Mouse (Mus musculus) forebrain, embryonic 16.5 days (tissue): ENCODE results near the gene Gm47289. TPM values are rescaled to one million over a fixed set of nuclear protein-coding genes. Genes with fewer than 3 reads are reported as not detected.

Source experiments
- ATAC-seq: fragments of 200-750 bp; cut with Nextera tagmentation; 2 replicates; pipeline ENCODE4 v1.8.0; 2017; ENCODE audit warnings: mild to moderate bottlenecking, moderate library complexity
- H3K27ac ChIP-seq: fragments of 300-500 bp; sonication (generic); 2 replicates; pipeline ENCODE4 v1.5.1; 2014; ENCODE audit warnings: low read length, control low read depth
- H3K27me3 ChIP-seq: fragments of 300-500 bp; sonication (generic); replicated peaks from 2 replicates; pipeline ENCODE4 v1.6.1; 2014; ENCODE audit warnings: low read length; ENCODE audit not compliant: control insufficient read depth, insufficient read depth
- H3K36me3 ChIP-seq: fragments of 300-500 bp; sonication (generic); 2 replicates; pipeline ENCODE4 v1.6.1; 2014; ENCODE audit not compliant: control insufficient read depth, insufficient read depth
- H3K4me1 ChIP-seq: fragments of 300-500 bp; sonication (generic); replicated peaks from 2 replicates; pipeline ENCODE4 v1.6.1; 2014; ENCODE audit warnings: low read length; ENCODE audit not compliant: control insufficient read depth, insufficient read depth
- H3K4me2 ChIP-seq: fragments of 300-500 bp; sonication (generic); 2 replicates; pipeline ENCODE4 v1.6.1; 2014; ENCODE audit warnings: mild to moderate bottlenecking, low read length, control low read depth
- H3K4me3 ChIP-seq: fragments of 300-500 bp; sonication (generic); replicated peaks from 2 replicates; pipeline ENCODE4 v1.5.1; 2014; ENCODE audit warnings: mild to moderate bottlenecking, low read length, control low read depth
- H3K9ac ChIP-seq: fragments of 300-500 bp; sonication (generic); replicated peaks from 2 replicates; pipeline ENCODE4 v1.6.1; 2014; ENCODE audit warnings: low read depth, low read length, control low read depth
- H3K9me3 ChIP-seq: fragments of 300-500 bp; sonication (generic); 2 replicates; pipeline ENCODE4 v1.6.1; 2016; ENCODE audit warnings: low read length; ENCODE audit not compliant: control insufficient read depth
- WGBS: fragments of 180-500 bp; shearing (Covaris S2); extraction: QIAGEN DNeasy Blood & Tissue Kit; methylation state at CpG from one replicate; pipeline ENCODE4 v1.1.7; 2014; 5-methylcytosine and 5-hydroxymethylcytosine counted together
- polyA plus RNA-seq: library from polyadenylated mRNA; unstranded; fragments of >200 nt; fragmentation: Nextera tagmentation; extraction: Ambion mirVana; gene quantifications from 2 replicates; pipeline ENCODE4 v1.2.1, GENCODE M21; 2015

Gm47289 gene
- not detected in 2 replicates for polyA plus RNA-seq

DNA sequence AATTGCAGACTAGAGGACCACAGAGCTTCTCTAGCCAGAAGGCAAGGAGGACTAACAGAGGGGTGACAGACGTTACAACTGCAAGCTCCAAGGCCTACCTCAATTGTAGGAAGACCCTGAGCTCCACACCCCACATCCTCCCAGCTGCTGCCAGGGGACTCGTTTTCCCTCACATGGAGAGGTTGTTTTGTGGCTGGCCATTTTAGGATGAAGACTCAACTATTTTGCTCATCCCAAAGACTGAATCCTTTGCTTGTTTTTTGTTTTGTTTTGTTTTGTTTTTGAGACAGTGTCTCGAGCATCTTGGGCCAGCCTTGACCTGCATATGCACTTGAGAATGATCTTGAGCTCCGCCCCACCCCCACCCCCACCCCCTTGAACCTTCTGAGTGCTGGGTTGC is at the start of gene Gm47289:
Gene Gm47289 (plus strand): TSS at position 301 of the 400 bp plus-strand sequence.
- ATAC-seq, result no peak
- H3K9me3 ChIP-seq, result no peaks in the 10 kb centered on the region
- no peaks in the 10 kb centered on the region for H3K36me3 ChIP-seq
- no peak within 1 kb of the TSS for H3K4me2 ChIP-seq
- peaks cover 16% of the 10 kb centered on the region for H3K27me3 ChIP-seq
- 59% methylated on average over 4 of the region's 4 CpGs for WGBS
- H3K4me3 ChIP-seq, result no peak within 1 kb of the TSS
- H3K4me1 ChIP-seq, result no peaks in the 10 kb centered on the region
- H3K27ac ChIP-seq, result no peak within 1 kb of the TSS
- H3K9ac ChIP-seq, result no peak within 1 kb of the TSS

DNA sequence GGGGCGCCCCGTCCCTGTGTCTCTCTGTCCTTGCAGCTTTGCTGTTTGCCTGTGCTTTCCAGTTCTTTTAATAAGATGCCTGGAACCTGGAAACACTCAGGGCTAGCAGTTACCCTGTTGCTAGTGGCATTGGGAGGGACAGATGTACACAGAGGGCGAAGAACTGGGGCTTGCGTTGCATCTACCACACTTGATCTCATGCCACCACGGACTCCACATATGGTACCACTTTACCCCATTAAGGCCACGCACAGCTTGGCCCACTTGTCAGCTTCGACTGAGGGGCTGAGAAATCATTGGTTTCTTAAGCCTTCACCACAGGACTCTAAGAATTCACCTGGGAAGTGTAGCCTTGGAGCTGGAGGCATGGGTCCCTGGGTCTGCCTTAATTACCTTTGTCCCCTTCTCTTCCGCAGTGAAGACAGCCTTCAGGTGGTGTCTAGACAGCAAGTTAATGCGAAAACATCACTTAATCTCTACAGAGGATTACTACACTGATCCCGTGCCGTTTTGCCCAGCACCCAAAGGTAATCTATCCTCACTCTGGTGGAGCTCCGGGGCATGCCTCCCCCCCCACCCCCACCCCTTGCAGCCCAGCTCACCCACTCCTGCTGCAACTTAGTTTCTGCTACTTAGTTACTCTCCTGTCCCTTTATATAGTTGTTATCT is 49.1 kb upstream of the Gm47289 start:
- H3K27me3 ChIP-seq, result no peaks in the 10 kb centered on the region
- no peaks in the 10 kb centered on the region for H3K36me3 ChIP-seq
- H3K4me1 ChIP-seq, result no peaks in the 10 kb centered on the region
- no peak overlapping the region for H3K9ac ChIP-seq
- no peak overlapping the region for H3K27ac ChIP-seq
- no peak overlapping the region for H3K4me3 ChIP-seq
- ATAC-seq, result no peak
- H3K9me3 ChIP-seq, result no peaks in the 10 kb centered on the region
- WGBS, result 53% methylated on average over 12 of the region's 12 CpGs
- H3K4me2 ChIP-seq, result no peak overlapping the region

GRCm38 (mm10) chr9:119110640-119111039 is 48.3 kb upstream of the Gm47289 start:
- Histone ChIP-seq H3K4me3 (no peak overlapping the region), H3K9ac (no peak overlapping the region), H3K27me3 (no peaks in the 10 kb centered on the region), H3K27ac (no peak overlapping the region), H3K4me2 (no peak overlapping the region), H3K9me3 (no peaks in the 10 kb centered on the region), H3K36me3 (no peaks in the 10 kb centered on the region), H3K4me1 (no peaks in the 10 kb centered on the region)
- 49% methylated on average over 3 of the region's 3 CpGs for WGBS
- ATAC-seq, result no peak

GRCm38 (mm10) chr9:119114911-119115310 is 44.0 kb upstream of the Gm47289 start:
- Histone ChIP-seq H3K9ac (no peak overlapping the region), H3K4me2 (no peak overlapping the region), H3K4me1 (no peaks in the 10 kb centered on the region), H3K4me3 (no peak overlapping the region), H3K27ac (no peak overlapping the region), H3K36me3 (no peaks in the 10 kb centered on the region), H3K27me3 (no peaks in the 10 kb centered on the region), H3K9me3 (no peaks in the 10 kb centered on the region)
- WGBS, result 85% methylated on average over 17 of the region's 17 CpGs
- no peak for ATAC-seq

GRCm38 (mm10) chr9:119119409-119120167 is 39.4 kb upstream of the Gm47289 start:
- 77% methylated on average over 19 of the region's 19 CpGs for WGBS

DNA sequence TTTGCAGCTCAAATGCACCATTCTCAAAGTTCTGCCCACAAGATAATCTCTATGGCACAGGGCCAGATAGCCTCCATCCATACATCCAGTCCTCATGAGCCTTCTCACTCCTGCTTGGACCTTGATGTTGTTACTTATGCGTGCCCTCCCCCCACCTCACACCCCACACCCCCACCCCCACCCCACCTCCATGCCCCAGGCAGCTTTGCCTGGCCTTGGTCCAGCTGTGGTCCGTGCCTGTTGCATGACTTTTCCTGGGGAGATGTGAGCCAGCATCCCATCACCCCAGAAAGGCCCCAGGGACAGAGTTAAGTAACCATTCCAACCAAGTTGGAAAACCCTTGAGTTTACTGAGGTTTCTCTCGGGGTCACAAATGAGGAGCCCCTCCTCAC is 38.8 kb upstream of the Gm47289 start:
- Histone ChIP-seq H3K9me3 (no peaks in the 10 kb centered on the region), H3K4me2 (no peak overlapping the region), H3K9ac (no peak overlapping the region), H3K4me3 (no peak overlapping the region), H3K4me1 (no peaks in the 10 kb centered on the region), H3K27me3 (no peaks in the 10 kb centered on the region), H3K27ac (no peak overlapping the region), H3K36me3 (no peaks in the 10 kb centered on the region)
- no peak for ATAC-seq
- 67% methylated on average over 3 of the region's 3 CpGs for WGBS

More at GRCm38 (mm10) chr9:119119409-119120167, 39.4 kb upstream of the Gm47289 start:
- Histone ChIP-seq H3K9me3 (no peaks in the 10 kb centered on the region), H3K4me2 (no peak overlapping the region), H3K9ac (no peak overlapping the region), H3K4me1 (no peaks in the 10 kb centered on the region), H3K36me3 (no peaks in the 10 kb centered on the region), H3K27me3 (no peaks in the 10 kb centered on the region), H3K27ac (no peak overlapping the region), H3K4me3 (no peak overlapping the region)
- ATAC-seq, result no peak

- H3K4me2 ChIP-seq, result no peak overlapping the region
- no peaks in the 10 kb centered on the region for H3K9me3 ChIP-seq
- H3K4me1 ChIP-seq, result no peaks in the 10 kb centered on the region
- no peaks in the 10 kb centered on the region for H3K36me3 ChIP-seq
- ATAC-seq, result no peak
- 84% methylated on average over 18 of the region's 18 CpGs for WGBS
- no peak overlapping the region for H3K4me3 ChIP-seq
- H3K27ac ChIP-seq, result no peak overlapping the region
- no peak overlapping the region for H3K9ac ChIP-seq
- H3K27me3 ChIP-seq, result no peaks in the 10 kb centered on the region
Measured at GRCm38 (mm10) chr9:119122596-119123369, 36.2 kb upstream of the Gm47289 start.

- H3K4me3 ChIP-seq, result no peak overlapping the region
- H3K27ac ChIP-seq, result no peak overlapping the region
- no peaks in the 10 kb centered on the region for H3K27me3 ChIP-seq
- WGBS, result 83% methylated on average over 12 of the region's 12 CpGs
- no peak overlapping the region for H3K9ac ChIP-seq
- H3K4me2 ChIP-seq, result no peak overlapping the region
- H3K4me1 ChIP-seq, result no peaks in the 10 kb centered on the region
- H3K36me3 ChIP-seq, result no peaks in the 10 kb centered on the region
- no peak for ATAC-seq
- no peaks in the 10 kb centered on the region for H3K9me3 ChIP-seq
Measured at GRCm38 (mm10) chr9:119128436-119129181, 30.4 kb upstream of the Gm47289 start.

- Histone ChIP-seq H3K36me3 (no peaks in the 10 kb centered on the region), H3K4me1 (no peaks in the 10 kb centered on the region), H3K4me3 (no peak overlapping the region), H3K9me3 (no peaks in the 10 kb centered on the region), H3K27ac (no peak overlapping the region), H3K4me2 (no peak overlapping the region), H3K27me3 (no peaks in the 10 kb centered on the region), H3K9ac (no peak overlapping the region)
- WGBS, result 67% methylated on average over 5 of the region's 5 CpGs
- no peak for ATAC-seq
Measured at GRCm38 (mm10) chr9:119130692-119131091, 28.3 kb upstream of the Gm47289 start.
